In genomic region chr5:4757902-4758301, GRCm38 (mm10) we compare ENCODE assay signal across 8 mouse cellular contexts. TPM values are rescaled to one million over a fixed set of nuclear protein-coding genes. Genes with fewer than 3 reads are reported as not detected.
DNase-seq lines count a peak whose midpoint lies in the region; ATAC-seq and TF ChIP-seq lines count a peak whose summit lies in the region.

Fzd1 (minus strand) TSS chr5:4758035.

- WGBS in forebrain, embryonic 16.5 days = 1% methylated on average over 31 of the region's 33 CpGs
- 3% methylated on average over 29 of the region's 33 CpGs for WGBS in liver, postnatal 0 days (ENCODE audit: insufficient replicate concordance)
- under 1% methylated on average over 28 of the region's 33 CpGs for WGBS in neural tube, embryonic 14.5 days

- peak within 1 kb of the TSS; percentile 67 for H3K4me3 ChIP-seq in ES-Bruce4 (ENCODE audit: low read depth, low read length)
- peak within 1 kb of the TSS; percentile 89 for H3K4me3 ChIP-seq in forebrain, embryonic 16.5 days (replicated peaks; ENCODE audit: low read length)
- peak within 1 kb of the TSS; percentile 65 for H3K4me3 ChIP-seq in liver, postnatal 0 days (ENCODE audit: low read depth, low read length)
- peak within 1 kb of the TSS; percentile 85 for H3K4me3 ChIP-seq in neural tube, embryonic 14.5 days (ENCODE audit: low read depth, low read length)

- no peaks in the 10 kb centered on the region for H3K9me3 ChIP-seq in ES-Bruce4 (replicated peaks; ENCODE audit: control insufficient read depth, insufficient read depth, low read length, poor library complexity, severe bottlenecking)
- no peaks in the 10 kb centered on the region for H3K9me3 ChIP-seq in forebrain, embryonic 16.5 days (ENCODE audit: control insufficient read depth, low read length)
- no peaks in the 10 kb centered on the region for H3K9me3 ChIP-seq in liver, postnatal 0 days (ENCODE audit: low read length)
- no peaks in the 10 kb centered on the region for H3K9me3 ChIP-seq in neural tube, embryonic 14.5 days (ENCODE audit: control insufficient read depth, low read length)

- no peaks in the 10 kb centered on the region for H3K36me3 ChIP-seq in ES-Bruce4 (ENCODE audit: control insufficient read depth, insufficient read depth, low read length, poor library complexity, severe bottlenecking)
- no peaks in the 10 kb centered on the region for H3K36me3 ChIP-seq in forebrain, embryonic 16.5 days (ENCODE audit: control insufficient read depth, insufficient read depth)
- H3K36me3 ChIP-seq in liver, postnatal 0 days (replicated peaks; ENCODE audit: insufficient read depth, low read length) = no peaks in the 10 kb centered on the region
- no peaks in the 10 kb centered on the region for H3K36me3 ChIP-seq in neural tube, embryonic 14.5 days (ENCODE audit: control insufficient read depth, insufficient read depth, low read length)

- H3K27ac ChIP-seq in ES-Bruce4 (ENCODE audit: insufficient read depth, low read length) = no peak within 1 kb of the TSS
- peak within 1 kb of the TSS; percentile 94 for H3K27ac ChIP-seq in forebrain, embryonic 16.5 days (ENCODE audit: low read length)
- H3K27ac ChIP-seq in liver, postnatal 0 days (ENCODE audit: low read depth) = peak within 1 kb of the TSS; percentile 87
- peak within 1 kb of the TSS; percentile 85 for H3K27ac ChIP-seq in neural tube, embryonic 14.5 days (ENCODE audit: low read depth, low read length)

- peak within 1 kb of the TSS; percentile 57 for H3K9ac ChIP-seq in ES-Bruce4 (ENCODE audit: low read depth, poor library complexity, severe bottlenecking)
- H3K9ac ChIP-seq in forebrain, embryonic 16.5 days (replicated peaks; ENCODE audit: low read depth, low read length) = peak within 1 kb of the TSS; percentile 88
- peak within 1 kb of the TSS; percentile 65 for H3K9ac ChIP-seq in liver, postnatal 0 days (replicated peaks)
- H3K9ac ChIP-seq in neural tube, embryonic 14.5 days (replicated peaks; ENCODE audit: low read depth, low read length) = peak within 1 kb of the TSS; percentile 76

- TF ChIP-seq POLR2A in ES-Bruce4 (IDR thresholded peaks at IDR 0.05; ENCODE audit: insufficient read depth, low read length) = no peak

- peaks cover 6% of the 10 kb centered on the region; the same call in 1 of the 2 replicates for H3K27me3 ChIP-seq in ES-Bruce4 (ENCODE audit: control insufficient read depth, insufficient read depth, low read length, poor library complexity, severe bottlenecking)
- no peaks in the 10 kb centered on the region for H3K27me3 ChIP-seq in forebrain, embryonic 16.5 days (replicated peaks; ENCODE audit: control insufficient read depth, insufficient read depth, low read length)
- peaks cover 36% of the 10 kb centered on the region for H3K27me3 ChIP-seq in liver, postnatal 0 days (ENCODE audit: insufficient read depth, low read length)
- peaks cover 2% of the 10 kb centered on the region for H3K27me3 ChIP-seq in neural tube, embryonic 14.5 days (ENCODE audit: control insufficient read depth, insufficient read depth, low read length)

- 0 out of 2 replicates have a peak, but pooled peaks have one; percentile 29 for TF ChIP-seq EP300 in ES-Bruce4 (IDR thresholded peaks at IDR 0.05; ENCODE audit: insufficient read depth, low read depth, low read length)
- no peak for TF ChIP-seq EP300 in liver, postnatal 0 days (IDR thresholded peaks at IDR 0.05; ENCODE audit: low read depth)

- peak within 1 kb of the TSS; percentile 97 for H3K4me2 ChIP-seq in forebrain, embryonic 16.5 days (ENCODE audit: low read length)
- H3K4me2 ChIP-seq in liver, postnatal 0 days (ENCODE audit: low read depth, low read length) = peak within 1 kb of the TSS; percentile 81
- peak within 1 kb of the TSS; percentile 98 for H3K4me2 ChIP-seq in neural tube, embryonic 14.5 days (ENCODE audit: low read depth, low read length)

- intact Hi-C loops in heart, postnatal 14 days (cut with DNase I) = loop anchor here (10.0 kb wide), 4 partner anchors 157 to 563 kb away; partner anchors contain the start of gene Mterf1b

- ATAC-seq in forebrain, embryonic 16.5 days = peak; percentile 96
- ATAC-seq in liver, postnatal 0 days = peak; percentile 93
- peak; percentile 96 for ATAC-seq in neural tube, embryonic 14.5 days (ENCODE audit: low read depth)

- H3K4me1 ChIP-seq in ES-Bruce4 (ENCODE audit: control insufficient read depth, insufficient read depth, low read length) = no peaks in the 10 kb centered on the region
- peaks cover 22% of the 10 kb centered on the region for H3K4me1 ChIP-seq in forebrain, embryonic 16.5 days (replicated peaks; ENCODE audit: control insufficient read depth, insufficient read depth, low read length)
- peaks cover 6% of the 10 kb centered on the region; the same call in 1 of the 2 replicates for H3K4me1 ChIP-seq in liver, postnatal 0 days (ENCODE audit: insufficient read depth)
- H3K4me1 ChIP-seq in neural tube, embryonic 14.5 days (ENCODE audit: control insufficient read depth, insufficient read depth, low read length) = peaks cover 11% of the 10 kb centered on the region; the same call in 1 of the 2 replicates

- DNase-seq in cerebellum, adult 11-12 months = peak; percentile 91
- peak; percentile 92 to 93 for DNase-seq in heart, postnatal 14 days
- DNase-seq in layer of hippocampus, adult 18-20 months (ENCODE audit: low spot score in 2 of 2) = peak; percentile 86 to 89
- DNase-seq in liver, postnatal 0 days = peak; percentile 84
- DNase-seq in testis, postnatal 14 days (ENCODE audit: low spot score) = peak; percentile 95

- no peak for TF ChIP-seq CTCF in ES-Bruce4 (IDR thresholded peaks at IDR 0.05; ENCODE audit: low read depth, low read length)
- peak; percentile 30 for TF ChIP-seq CTCF in liver, postnatal 0 days (IDR thresholded peaks at IDR 0.05; ENCODE audit: low read depth)

RNA-seq across cellular contexts. Expression of gene Fzd1, which starts in this region (rescaled TPM):
- 1.6 and 1.9 TPM in 2 replicates for polyA plus RNA-seq in ES-Bruce4 (2011; ENCODE audit: insufficient read depth, insufficient read length, low read depth, missing spikeins)
- polyA plus RNA-seq in forebrain, embryonic 16.5 days (2015; fragmentation: Nextera tagmentation; extraction: Ambion mirVana) = 13.0 and 15.1 TPM in 2 replicates
- total RNA-seq in heart, postnatal 14 days (2021) = 10 to 100 TPM; 12.5 to 13.3 TPM
- 10 to 100 TPM; 10.0 to 10.2 TPM for total RNA-seq in layer of hippocampus, adult 18-20 months (2021)
- 2.9 and 3.4 TPM in 2 replicates for polyA plus RNA-seq in liver, postnatal 0 days (2015; fragmentation: Nextera tagmentation; extraction: Ambion mirVana)
- 8.1 and 11.5 TPM in 2 replicates for polyA plus RNA-seq in neural tube, embryonic 14.5 days (2014; fragmentation: Nextera tagmentation; extraction: Ambion mirVana)
